Mouse (Mus musculus) liver, embryonic 14 days (tissue): ENCODE results near the gene Mthfsl. TPM values are rescaled to one million over a fixed set of nuclear protein-coding genes. Genes with fewer than 3 reads are reported as not detected.

Experiments
- polyA plus RNA-seq: library from polyadenylated mRNA; depleted of rRNA; stranded (reverse); fragments of >200 nt; gene quantifications from 2 replicates; pipeline ENCODE4 v1.2.3, GENCODE M21; 2012; rRNA removed

Gene Mthfsl
- 16.9 and 17.9 TPM in 2 replicates for polyA plus RNA-seq

GRCm38 (mm10) chr9:88719989-88720537 lies at the start of gene Mthfsl:
Gene Mthfsl (minus strand): TSS chr9:88720296.

DNA sequence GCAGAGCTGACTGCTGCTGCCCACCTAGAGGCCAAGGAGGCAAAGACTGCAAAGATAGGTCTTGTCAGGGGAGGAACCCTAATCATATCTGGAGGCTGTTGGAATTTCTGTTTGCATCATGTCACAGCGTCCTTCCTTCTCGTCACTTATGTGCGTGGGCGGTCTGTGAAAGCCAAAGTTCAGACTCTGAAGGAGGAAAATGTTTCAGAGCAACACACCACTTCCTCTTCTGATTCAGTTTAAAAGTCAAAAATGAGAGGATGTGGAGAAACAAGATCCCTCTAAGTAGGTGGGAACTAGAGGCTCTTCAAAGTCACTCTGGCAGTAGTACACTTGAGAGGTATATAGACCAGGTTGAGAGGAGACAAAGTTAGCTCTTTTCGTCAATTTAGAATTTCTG lies 11.6 kb upstream of the Mthfsl start, which contains the start of gene Bcl2a1d:
Bcl2a1d (minus strand) TSS at position 187 of the 400 bp plus-strand sequence.

Other genes starting within 250 kb of the Mthfsl start
- gene Syncrip, start 237.7 kb downstream of the Mthfsl start, polyA plus RNA-seq: 16.6 and 30.1 TPM in 2 replicates
- gene Zfp949, start 172.3 kb downstream of the Mthfsl start, polyA plus RNA-seq: 4.0 and 4.4 TPM in 2 replicates
- gene Trim43a, start 139.4 kb downstream of the Mthfsl start, polyA plus RNA-seq: 0.05 and 0.08 TPM in 2 replicates
- 0.17 and 0.25 TPM in 2 replicates for gene Bcl2a1d, start 11.6 kb upstream of the Mthfsl start, polyA plus RNA-seq
- gene Trim43c, start 118.9 kb upstream of the Mthfsl start, polyA plus RNA-seq: not detected in 2 replicates
- gene Bcl2a1a, start 236.6 kb upstream of the Mthfsl start, polyA plus RNA-seq: 0.29 and 0.56 TPM in 2 replicates